Mouse (Mus musculus) liver, embryonic 14.5 days (tissue): ENCODE results near the gene Cd83.

ENCODE experiments used
- CTCF ChIP-seq: IDR thresholded peaks from 2 replicates; pipeline ENCODE4 v1.5.1; 2016; ENCODE audit warnings: antibody characterized with exemption, low read depth, control low read depth
- EP300 ChIP-seq: IDR thresholded peaks from 2 replicates; pipeline ENCODE4 v1.6.1; 2016; ENCODE audit warnings: antibody characterized with exemption, low read depth

- TF ChIP-seq CTCF (no peak), EP300 (no peak)
Observed at GRCm38 (mm10) chr13:43820071-43820470, 35.5 kb downstream of the Cd83 start.
